Mouse (Mus musculus) CD4-positive, CD25-positive, alpha-beta regulatory T cell, adult 2 months (primary cell): ENCODE data around the gene F2.

ENCODE experiments used
- DNase-seq: peaks from one replicate; pipeline ENCODE4 v3.0.0-alpha.2; 2012; ENCODE audit warnings: low read depth, low spot score

F2 gene

GRCm38 (mm10) chr2:91636229-91636628 lies at the start of gene F2:
F2 (minus strand) TSS chr2:91636414.
- no peak for DNase-seq

- DNase-seq = no peak
These were observed 47.7 kb upstream of the F2 start for GRCm38 (mm10) chr2:91683919-91684318.

- DNase-seq = peak; percentile 53
These were observed 46.6 kb upstream of the F2 start for GRCm38 (mm10) chr2:91682850-91683249.

- DNase-seq = no peak
These were observed 40.7 kb upstream of the F2 start for GRCm38 (mm10) chr2:91676961-91677360.

GRCm38 (mm10) chr2:91676420-91676819 lies 40.2 kb upstream of the F2 start:
- DNase-seq = no peak

- DNase-seq = no peak
These were observed 38.7 kb upstream of the F2 start for GRCm38 (mm10) chr2:91674895-91675294.

- DNase-seq = no peak
These were observed 37.4 kb upstream of the F2 start for GRCm38 (mm10) chr2:91673587-91673986.

GRCm38 (mm10) chr2:91670038-91670437 lies 33.8 kb upstream of the F2 start:
- no peak for DNase-seq

GRCm38 (mm10) chr2:91669326-91669725 lies 33.1 kb upstream of the F2 start:
- no peak for DNase-seq

- DNase-seq = no peak
These were observed 31.5 kb upstream of the F2 start for GRCm38 (mm10) chr2:91667747-91668146.

GRCm38 (mm10) chr2:91666386-91666910 lies 30.2 kb upstream of the F2 start:
- no peak for DNase-seq

GRCm38 (mm10) chr2:91664780-91665179 lies 28.6 kb upstream of the F2 start:
- no peak for DNase-seq

GRCm38 (mm10) chr2:91660981-91661380 lies 24.8 kb upstream of the F2 start:
- DNase-seq = no peak

GRCm38 (mm10) chr2:91659657-91660056 lies 23.4 kb upstream of the F2 start:
- no peak for DNase-seq

GRCm38 (mm10) chr2:91656774-91657173 lies 20.6 kb upstream of the F2 start:
- no peak for DNase-seq

- DNase-seq = no peak
These were observed 19.6 kb upstream of the F2 start for GRCm38 (mm10) chr2:91655827-91656226.

- no peak for DNase-seq
These were observed 19.2 kb upstream of the F2 start for GRCm38 (mm10) chr2:91655388-91655787.

- no peak for DNase-seq
These were observed 16.6 kb upstream of the F2 start for GRCm38 (mm10) chr2:91652863-91653262.

- peak; percentile 35 for DNase-seq
These were observed 15.4 kb upstream of the F2 start for GRCm38 (mm10) chr2:91651458-91652258.

GRCm38 (mm10) chr2:91650360-91650995 lies 14.3 kb upstream of the F2 start:
- DNase-seq = no peak

GRCm38 (mm10) chr2:91649553-91650359 lies 13.5 kb upstream of the F2 start, which contains the start of the genes Zfp408 and Arhgap1:
Zfp408 (minus strand) TSS chr2:91649791.
Arhgap1 (plus strand) TSS chr2:91649860.
- peak; percentile 98 for DNase-seq

- no peak for DNase-seq
These were observed 12.9 kb upstream of the F2 start for GRCm38 (mm10) chr2:91649152-91649551.
